Mouse (Mus musculus): ENCODE measurements around the gene Tacc2. TPM values are rescaled to one million over a fixed set of nuclear protein-coding genes. Genes with fewer than 3 reads are reported as not detected.

Gene Tacc2
- polyA plus RNA-seq, 1 experiment from 2014 or later: 50.8 TPM

DNA sequence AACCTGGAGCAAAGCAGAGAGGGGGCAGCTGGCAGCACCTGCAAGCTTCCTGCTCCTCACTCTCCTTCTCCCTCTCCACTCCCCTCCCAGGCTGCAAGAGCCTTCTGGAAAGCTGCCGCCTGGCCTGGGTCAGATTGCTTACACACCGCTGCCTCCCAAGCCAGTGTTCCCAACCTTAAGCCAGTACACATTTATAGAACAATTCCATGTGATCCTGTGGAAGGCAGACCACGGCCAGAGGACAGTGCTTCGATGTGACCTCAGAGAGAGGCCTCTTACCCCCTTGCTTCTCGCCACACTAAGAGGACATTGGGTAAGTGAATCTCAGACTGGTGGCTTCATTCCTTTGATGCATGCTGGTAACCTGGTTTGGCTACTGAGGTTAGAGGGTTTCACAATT is 24.5 kb upstream of the Tacc2 start:
- 65% methylated on average over 5 of the region's 5 CpGs for WGBS

GRCm38 (mm10) chr7:130553321-130553720 is 23.9 kb upstream of the Tacc2 start:
- no peak overlapping the region for H3K27ac ChIP-seq
- no peak overlapping the region for H3K4me3 ChIP-seq
- 76% methylated on average over 4 of the region's 4 CpGs for WGBS
- DNase-seq (ENCODE audit: low spot score): no peak
- peaks cover 6% of the 10 kb centered on the region; the same call in 1 of the 2 replicates for H3K4me1 ChIP-seq (replicated peaks)
- no peaks in the 10 kb centered on the region for H3K27me3 ChIP-seq (ENCODE audit: insufficient read depth, poor library complexity, severe bottlenecking)
- no peaks in the 10 kb centered on the region for H3K9me3 ChIP-seq
- H3K36me3 ChIP-seq: no peaks in the 10 kb centered on the region

More for the DNA sequence above, 24.5 kb upstream of the Tacc2 start:
- H3K27ac ChIP-seq: peak overlapping the region; percentile 26; the same call in 1 of the 2 replicates
- no peaks in the 10 kb centered on the region for H3K9me3 ChIP-seq
- no peaks in the 10 kb centered on the region for H3K36me3 ChIP-seq
- no peak overlapping the region for H3K4me3 ChIP-seq
- no peak for DNase-seq (ENCODE audit: low spot score)
- no peaks in the 10 kb centered on the region for H3K27me3 ChIP-seq (ENCODE audit: insufficient read depth, poor library complexity, severe bottlenecking)
- H3K4me1 ChIP-seq (replicated peaks): peaks cover 6% of the 10 kb centered on the region; the same call in 1 of the 2 replicates

GRCm38 (mm10) chr7:130555597-130555996 is 21.6 kb upstream of the Tacc2 start:
- peaks cover 6% of the 10 kb centered on the region; the same call in 1 of the 2 replicates for H3K4me1 ChIP-seq (replicated peaks)
- H3K36me3 ChIP-seq: no peaks in the 10 kb centered on the region
- H3K27me3 ChIP-seq (ENCODE audit: insufficient read depth, poor library complexity, severe bottlenecking): no peaks in the 10 kb centered on the region
- WGBS: 83% methylated on average over 5 of the region's 5 CpGs
- no peak for DNase-seq (ENCODE audit: low spot score)
- no peak overlapping the region for H3K4me3 ChIP-seq
- no peaks in the 10 kb centered on the region for H3K9me3 ChIP-seq
- H3K27ac ChIP-seq: no peak overlapping the region

- 0 out of 2 replicates have a peak, but pooled peaks cover 6% of the 10 kb centered on the region for H3K4me1 ChIP-seq (replicated peaks)
- no peak for DNase-seq (ENCODE audit: low spot score)
- H3K36me3 ChIP-seq: no peaks in the 10 kb centered on the region
- no peak overlapping the region for H3K27ac ChIP-seq
- H3K9me3 ChIP-seq: no peaks in the 10 kb centered on the region
- no peak overlapping the region for H3K4me3 ChIP-seq
- 81% methylated on average over 4 of the region's 4 CpGs for WGBS
- no peaks in the 10 kb centered on the region for H3K27me3 ChIP-seq (ENCODE audit: insufficient read depth, poor library complexity, severe bottlenecking)
Observed at GRCm38 (mm10) chr7:130558592-130558991, 18.6 kb upstream of the Tacc2 start.

DNA sequence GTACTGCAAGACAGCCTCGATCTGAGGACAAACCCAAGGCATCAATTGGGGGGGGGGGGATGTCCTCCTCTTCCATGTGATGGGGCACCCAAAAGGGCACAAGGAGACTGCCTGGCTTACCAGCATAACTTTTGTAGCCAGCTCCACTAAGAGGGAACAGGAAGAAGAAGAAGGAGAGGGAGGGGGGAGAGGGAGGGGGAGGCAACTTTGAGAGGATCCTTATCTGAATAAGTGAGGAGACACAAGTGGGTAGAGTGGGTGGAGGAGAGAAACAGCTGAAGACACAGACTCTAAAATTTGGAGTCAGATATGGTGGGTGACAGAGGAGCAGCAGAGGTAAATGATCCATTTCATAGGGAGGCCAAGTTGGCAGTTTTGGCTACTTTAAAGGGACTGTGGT is 16.3 kb upstream of the Tacc2 start:
- Histone ChIP-seq H3K4me3 (no peak overlapping the region), H3K4me1 (replicated peaks) (no peaks in the 10 kb centered on the region), H3K27ac (no peak overlapping the region), H3K36me3 (no peaks in the 10 kb centered on the region), H3K9me3 (no peaks in the 10 kb centered on the region), H3K27me3 (ENCODE audit: insufficient read depth, poor library complexity, severe bottlenecking) (no peaks in the 10 kb centered on the region)
- WGBS: 83% methylated on average over 1 of the region's 1 CpGs
- DNase-seq (ENCODE audit: low spot score): no peak

GRCm38 (mm10) chr7:130563276-130563675 is 14.0 kb upstream of the Tacc2 start:
- no peaks in the 10 kb centered on the region for H3K9me3 ChIP-seq
- WGBS: 87% methylated on average over 4 of the region's 4 CpGs
- H3K27ac ChIP-seq: no peak overlapping the region
- H3K4me3 ChIP-seq: no peak overlapping the region
- H3K4me1 ChIP-seq (replicated peaks): no peaks in the 10 kb centered on the region
- no peaks in the 10 kb centered on the region for H3K36me3 ChIP-seq
- H3K27me3 ChIP-seq (ENCODE audit: insufficient read depth, poor library complexity, severe bottlenecking): no peaks in the 10 kb centered on the region
- DNase-seq (ENCODE audit: low spot score): no peak

DNA sequence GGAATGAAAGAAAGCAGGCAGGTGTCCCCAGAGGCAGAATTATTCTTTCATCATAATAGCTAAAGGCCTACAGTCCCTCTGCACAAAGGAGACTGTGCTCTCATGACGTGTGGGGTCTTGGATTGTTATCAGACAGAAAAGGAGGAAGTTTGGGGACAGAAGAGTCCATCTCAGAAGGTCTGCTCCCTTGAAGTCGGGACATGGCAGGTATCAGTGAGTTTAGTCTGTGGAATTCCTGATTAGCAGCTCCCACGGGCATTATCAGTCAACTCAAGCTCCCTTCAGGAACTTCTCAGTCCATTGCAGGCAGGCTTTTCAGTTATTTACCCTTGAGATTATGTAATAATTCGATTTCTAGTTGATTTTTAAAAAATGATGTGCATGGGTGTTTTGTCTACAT is 13.4 kb upstream of the Tacc2 start:
- no peak for DNase-seq (ENCODE audit: low spot score)
- 67% methylated on average over 4 of the region's 4 CpGs for WGBS

GRCm38 (mm10) chr7:130564596-130564995 is 12.6 kb upstream of the Tacc2 start:
- Histone ChIP-seq H3K4me1 (replicated peaks) (peaks cover 6% of the 10 kb centered on the region), H3K27ac (no peak overlapping the region), H3K27me3 (ENCODE audit: insufficient read depth, poor library complexity, severe bottlenecking) (no peaks in the 10 kb centered on the region), H3K4me3 (no peak overlapping the region), H3K9me3 (no peaks in the 10 kb centered on the region), H3K36me3 (no peaks in the 10 kb centered on the region)
- 72% methylated on average over 3 of the region's 3 CpGs for WGBS
- DNase-seq (ENCODE audit: low spot score): no peak

More for the DNA sequence above, 13.4 kb upstream of the Tacc2 start:
- Histone ChIP-seq H3K27me3 (ENCODE audit: insufficient read depth, poor library complexity, severe bottlenecking) (no peaks in the 10 kb centered on the region), H3K4me1 (replicated peaks) (peaks cover under 1% of the 10 kb centered on the region), H3K9me3 (no peaks in the 10 kb centered on the region), H3K4me3 (no peak overlapping the region), H3K27ac (no peak overlapping the region), H3K36me3 (no peaks in the 10 kb centered on the region)

DNA sequence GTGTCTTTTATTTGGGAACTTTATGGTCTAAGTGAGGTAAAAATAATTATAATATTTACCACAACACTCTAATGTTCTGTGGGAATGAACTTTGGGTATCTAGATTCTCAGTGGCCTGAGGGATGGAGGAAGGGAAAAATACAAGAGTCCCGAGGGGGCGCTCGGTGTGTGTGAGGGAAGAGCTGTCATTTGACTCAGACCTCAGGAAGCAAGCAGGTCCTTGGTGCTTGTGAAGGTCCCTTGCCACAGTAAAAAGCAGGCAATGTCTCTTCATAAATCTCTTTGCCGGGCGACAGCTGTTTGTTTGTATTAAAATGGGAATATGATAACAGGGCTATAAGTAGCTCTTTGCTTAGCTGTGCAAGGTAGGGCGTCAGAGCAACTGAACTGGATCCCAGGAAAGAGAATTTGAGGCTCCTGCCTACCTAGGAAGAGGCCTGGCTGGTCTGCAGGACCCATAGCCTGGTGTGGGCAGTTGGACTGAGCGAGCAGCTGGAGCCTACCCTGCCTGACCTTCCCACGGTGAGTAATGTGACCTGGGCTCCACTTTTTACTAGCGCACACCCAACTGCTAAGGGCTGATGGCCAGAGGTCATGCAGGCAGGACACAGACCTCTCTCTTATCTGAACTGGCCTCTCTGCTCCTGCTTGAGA is 8.3 kb upstream of the Tacc2 start:
- WGBS: 78% methylated on average over 9 of the region's 9 CpGs

GRCm38 (mm10) chr7:130570472-130570871 is 6.8 kb upstream of the Tacc2 start:
- Histone ChIP-seq H3K4me1 (replicated peaks) (peaks cover 28% of the 10 kb centered on the region), H3K36me3 (no peaks in the 10 kb centered on the region), H3K27me3 (ENCODE audit: insufficient read depth, poor library complexity, severe bottlenecking) (no peaks in the 10 kb centered on the region), H3K27ac (peak overlapping the region; percentile 54; the same call in 1 of the 2 replicates), H3K9me3 (no peaks in the 10 kb centered on the region), H3K4me3 (no peak overlapping the region)
- DNase-seq (ENCODE audit: low spot score): no peak
- WGBS: 66% methylated on average over 7 of the region's 7 CpGs

More for the DNA sequence above, 8.3 kb upstream of the Tacc2 start:
- Histone ChIP-seq H3K4me1 (replicated peaks) (peaks cover 17% of the 10 kb centered on the region), H3K36me3 (no peaks in the 10 kb centered on the region), H3K4me3 (no peak overlapping the region), H3K27me3 (ENCODE audit: insufficient read depth, poor library complexity, severe bottlenecking) (no peaks in the 10 kb centered on the region), H3K27ac (no peak overlapping the region), H3K9me3 (no peaks in the 10 kb centered on the region)
- no peak for DNase-seq (ENCODE audit: low spot score)

DNA sequence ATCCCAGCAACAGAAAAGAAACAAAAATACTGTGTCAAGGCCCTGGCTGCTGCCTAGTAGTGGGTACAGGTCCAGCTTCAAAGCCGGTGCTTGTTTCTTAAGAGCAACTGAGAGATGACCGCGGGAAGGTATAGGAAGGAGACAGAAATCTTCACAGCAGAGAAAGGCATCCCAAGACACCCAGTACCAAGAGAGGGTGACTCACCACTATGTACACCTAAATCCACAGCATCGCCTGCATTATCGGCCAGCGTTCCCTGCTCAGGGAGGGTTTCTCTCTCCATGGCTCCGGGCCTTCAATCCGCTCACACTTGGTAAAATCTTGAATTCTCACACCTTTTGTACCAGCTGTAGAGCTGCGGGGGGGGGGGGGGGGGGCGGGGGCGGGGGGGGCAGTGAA is 4.4 kb upstream of the Tacc2 start, which contains the start of gene Nsmce4a:
Gene Nsmce4a, minus strand, starts transcription at position 298 of the 400 bp plus-strand sequence.
- peaks cover 30% of the 10 kb centered on the region for H3K4me1 ChIP-seq (replicated peaks)
- H3K27me3 ChIP-seq (ENCODE audit: insufficient read depth, poor library complexity, severe bottlenecking): peaks cover 4% of the 10 kb centered on the region; the same call in 1 of the 2 replicates
- 83% methylated on average over 11 of the region's 11 CpGs for WGBS
- no peaks in the 10 kb centered on the region for H3K9me3 ChIP-seq
- H3K27ac ChIP-seq: no peak within 1 kb of the TSS
- H3K4me3 ChIP-seq: no peak within 1 kb of the TSS
- no peaks in the 10 kb centered on the region for H3K36me3 ChIP-seq
- DNase-seq (ENCODE audit: low spot score): no peak

DNA sequence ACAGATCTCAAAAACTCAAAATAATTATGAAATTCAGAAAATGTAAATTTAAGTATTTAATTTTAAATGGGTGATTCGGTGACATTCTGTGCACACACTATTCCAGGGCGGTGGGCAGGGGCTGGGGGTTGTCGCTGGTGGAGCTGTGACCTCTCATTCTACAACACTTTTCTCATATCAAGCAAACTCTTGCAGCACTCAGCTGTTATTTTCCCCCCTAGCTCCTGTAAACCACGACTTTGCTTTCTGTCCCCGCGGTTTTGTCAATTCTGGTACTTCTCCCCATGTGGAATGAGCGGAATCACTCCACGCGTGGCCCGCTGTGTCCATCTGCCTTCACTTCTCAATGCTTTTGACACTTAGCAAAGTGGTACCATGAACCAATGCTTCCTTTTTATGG is 3.5 kb upstream of the Tacc2 start:
- Histone ChIP-seq H3K9me3 (no peaks in the 10 kb centered on the region), H3K27me3 (ENCODE audit: insufficient read depth, poor library complexity, severe bottlenecking) (peaks cover 4% of the 10 kb centered on the region; the same call in 1 of the 2 replicates), H3K4me3 (no peak overlapping the region), H3K4me1 (replicated peaks) (peaks cover 30% of the 10 kb centered on the region), H3K36me3 (no peaks in the 10 kb centered on the region), H3K27ac (no peak overlapping the region)
- 96% methylated on average over 10 of the region's 10 CpGs for WGBS
- DNase-seq (ENCODE audit: low spot score): no peak

GRCm38 (mm10) chr7:130574211-130574991 is 2.8 kb upstream of the Tacc2 start:
- Histone ChIP-seq H3K4me3 (no peak overlapping the region), H3K36me3 (no peaks in the 10 kb centered on the region), H3K27ac (no peak overlapping the region), H3K27me3 (ENCODE audit: insufficient read depth, poor library complexity, severe bottlenecking) (peaks cover 4% of the 10 kb centered on the region; the same call in 1 of the 2 replicates), H3K9me3 (no peaks in the 10 kb centered on the region), H3K4me1 (replicated peaks) (peaks cover 24% of the 10 kb centered on the region)
- WGBS: 71% methylated on average over 13 of the region's 13 CpGs
- no peak for DNase-seq (ENCODE audit: low spot score)

Measured in hindbrain, embryonic 10.5 days (tissue).